Mouse (Mus musculus) embryo, embryonic 10.5 days (tissue): ENCODE measurements around the gene Tdrd7.

Experiments used
- DNase-seq: peaks from one replicate; pipeline ENCODE4 v3.0.0-alpha.2; 2015; ENCODE audit warnings: low spot score

Tdrd7 gene

DNA sequence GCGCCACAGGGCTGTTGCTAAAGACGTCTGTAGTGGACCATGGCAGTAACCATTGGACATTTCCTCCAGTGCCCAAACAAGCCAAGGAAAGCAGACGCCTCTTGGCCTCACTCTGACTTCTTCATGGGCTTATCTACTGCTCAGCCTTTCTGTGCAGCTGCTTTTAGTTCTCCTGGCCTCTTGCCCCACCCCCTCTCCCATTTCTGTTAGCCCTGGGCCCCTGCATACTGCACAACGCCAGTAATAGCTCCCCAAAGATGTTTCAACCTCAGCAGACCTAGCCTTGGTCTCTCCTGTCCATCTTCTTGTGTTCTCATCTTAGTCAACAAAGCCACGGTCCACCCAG lies 77.3 kb downstream of the Tdrd7 start:
- no peak for DNase-seq

DNA sequence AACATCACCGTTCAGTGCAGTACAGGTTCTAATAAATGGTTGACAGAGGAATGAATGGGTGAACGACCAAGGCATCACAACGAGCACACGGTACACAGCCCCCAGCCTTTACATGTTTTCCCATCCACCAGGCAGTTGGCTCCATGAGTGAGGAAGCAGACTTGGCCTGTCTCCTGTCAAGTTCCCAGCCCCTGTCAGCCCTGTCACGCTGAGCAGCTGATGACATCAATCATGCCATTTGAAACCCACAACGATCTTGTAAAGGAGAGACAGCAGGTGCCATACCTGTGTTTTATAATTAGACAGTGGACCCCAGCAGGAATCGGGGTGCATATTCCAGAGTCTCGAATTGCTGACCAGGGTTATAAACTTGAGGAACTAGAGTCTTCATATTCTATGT lies 78.2 kb downstream of the Tdrd7 start:
- DNase-seq: no peak

DNA sequence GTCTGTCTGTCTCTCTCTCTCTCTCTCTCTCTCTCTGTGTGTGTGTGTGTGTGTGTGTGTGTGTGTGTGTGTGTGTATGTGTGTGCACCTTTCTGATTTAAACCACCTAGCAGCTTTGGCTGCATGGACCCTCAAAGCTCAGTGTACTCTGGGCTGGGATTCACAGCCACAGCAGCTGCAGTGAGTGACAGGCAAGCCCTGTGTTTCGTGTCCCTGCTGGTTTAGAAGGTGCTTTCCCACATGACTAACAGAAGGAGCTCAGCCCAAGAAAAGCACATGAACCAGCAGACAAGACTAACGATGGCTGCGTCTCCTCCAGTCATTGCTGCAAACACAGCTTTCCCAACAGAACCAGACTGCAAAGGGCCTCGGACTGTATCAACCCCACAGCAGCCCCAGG lies 82.8 kb downstream of the Tdrd7 start:
- no peak for DNase-seq

DNA sequence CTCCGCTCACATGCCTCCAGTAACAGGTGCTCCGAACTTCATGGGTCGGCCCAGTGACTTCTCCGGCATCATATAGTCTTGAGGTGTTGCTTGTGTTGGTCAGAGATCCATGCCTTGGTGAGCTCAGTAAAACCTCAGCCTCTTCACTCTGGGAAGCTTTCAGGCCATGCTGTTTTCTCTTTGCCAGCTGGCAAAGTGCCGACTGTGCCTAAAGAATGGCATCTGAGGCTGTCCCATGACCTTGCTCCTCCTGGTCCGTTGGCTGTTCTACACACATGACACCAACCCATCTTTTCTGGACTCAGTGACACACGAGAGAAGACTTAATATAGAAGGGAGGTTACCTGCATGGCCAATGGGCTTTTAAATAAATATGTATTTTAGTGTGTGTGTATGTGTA lies 83.3 kb downstream of the Tdrd7 start:
- no peak for DNase-seq

DNA sequence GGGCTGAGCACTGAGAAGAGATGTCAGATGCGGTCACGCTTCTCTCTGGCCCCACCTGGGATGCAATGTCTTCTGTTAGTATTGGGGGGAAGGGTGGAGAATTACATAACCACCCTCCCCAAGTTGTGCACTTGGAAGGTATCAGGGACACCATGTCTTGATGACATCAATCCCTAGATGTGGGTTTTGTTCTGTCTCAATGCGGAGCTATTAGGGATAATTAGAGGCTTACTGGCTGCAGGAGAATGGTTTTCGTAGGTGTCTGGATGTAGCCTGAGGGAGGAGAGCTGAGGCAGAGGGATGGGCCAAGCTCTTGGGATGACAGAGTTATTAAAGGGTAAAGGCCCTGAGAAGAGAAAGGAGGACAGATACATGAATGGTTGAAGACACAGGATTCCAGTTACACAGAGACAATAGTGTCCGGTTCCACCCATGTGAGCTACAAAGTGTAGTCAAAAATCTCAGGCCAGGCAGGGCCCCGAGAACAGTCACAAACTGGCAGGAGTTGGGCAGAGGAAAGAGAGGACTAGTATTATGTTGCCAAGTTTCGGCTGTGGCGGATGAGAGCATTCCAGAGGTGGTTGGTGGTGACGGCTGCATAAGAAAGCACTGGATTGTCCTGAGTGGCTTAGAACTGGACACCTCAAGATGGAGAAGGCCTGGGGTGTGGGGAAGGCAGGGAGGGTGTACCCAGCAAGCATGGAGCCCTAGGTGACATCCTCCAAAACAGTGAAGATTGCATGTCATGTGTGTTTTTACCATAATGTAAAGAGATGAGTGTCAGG lies 88.4 kb downstream of the Tdrd7 start:
- no peak for DNase-seq

DNA sequence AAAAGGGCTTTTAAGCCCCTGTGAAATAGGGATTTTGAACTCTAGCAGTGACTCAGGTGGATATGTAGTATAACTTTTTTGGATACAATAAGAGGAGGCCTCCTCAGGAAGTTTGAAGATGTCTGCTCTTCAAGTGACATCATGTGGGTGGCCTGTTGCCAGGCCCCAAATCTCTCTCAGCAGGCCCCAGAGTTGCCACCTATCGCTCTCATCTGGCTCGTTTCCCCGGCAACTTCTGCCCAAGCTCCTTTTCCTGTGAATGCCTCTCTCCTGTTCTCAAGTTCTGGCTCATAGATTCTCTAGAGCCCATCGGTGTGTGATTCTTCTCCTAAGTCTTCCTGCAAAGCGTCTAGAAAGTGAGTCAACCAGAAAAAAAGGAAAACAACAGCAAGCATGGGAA lies 91.0 kb downstream of the Tdrd7 start:
- no peak for DNase-seq

DNA sequence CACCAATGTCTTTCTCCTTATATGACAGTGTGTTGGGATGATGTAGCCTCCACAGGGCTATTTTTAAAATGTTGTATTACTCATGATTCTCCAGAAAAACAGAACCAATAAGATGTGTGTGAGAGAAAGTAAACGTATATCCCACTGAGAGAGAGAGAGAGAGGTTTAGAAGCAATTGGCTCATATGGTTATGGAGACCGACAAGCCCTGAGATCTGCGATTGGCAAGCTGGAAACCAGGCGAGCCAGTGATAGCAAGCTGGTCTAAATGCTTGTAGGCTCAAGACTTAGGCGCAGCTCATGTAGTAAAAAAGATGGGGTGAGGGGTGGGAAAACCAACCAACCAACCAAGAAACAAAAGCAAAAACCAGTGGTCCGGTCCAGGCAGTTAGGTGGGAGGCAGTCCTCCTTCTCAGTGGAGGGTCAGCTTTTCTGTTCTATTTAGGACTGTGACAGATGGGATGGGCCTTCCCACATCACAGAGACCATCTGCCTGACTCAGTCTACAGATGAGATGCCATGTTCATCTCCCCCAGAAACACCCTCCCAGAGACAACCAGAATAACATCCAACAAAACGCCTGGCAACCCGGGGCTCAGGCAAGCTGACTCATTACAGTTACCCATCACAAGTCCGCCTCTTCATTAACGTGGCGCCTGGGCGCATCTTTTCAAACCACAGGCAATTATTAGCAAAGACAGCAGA lies 96.3 kb downstream of the Tdrd7 start:
- DNase-seq: no peak

DNA sequence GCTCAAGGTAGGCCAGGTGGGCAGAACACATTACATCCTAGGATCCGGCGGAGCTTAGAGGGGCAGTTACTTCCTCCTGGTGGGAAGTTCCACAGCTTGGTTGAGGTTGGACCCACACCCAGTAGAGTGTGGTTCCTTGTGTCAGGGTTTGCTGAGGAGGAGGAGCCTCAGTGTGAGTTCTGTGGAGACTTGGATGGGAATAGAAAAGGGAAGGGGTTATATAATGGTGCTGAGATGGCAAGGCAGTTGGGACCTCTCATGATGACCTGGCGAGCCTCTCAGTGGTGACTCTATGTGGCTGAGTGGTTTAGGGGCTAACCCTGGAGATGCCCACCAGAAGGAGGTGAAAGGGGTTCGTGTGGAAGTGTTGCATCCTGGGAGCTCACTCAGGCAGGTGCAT lies 98.7 kb downstream of the Tdrd7 start:
- DNase-seq: no peak

DNA sequence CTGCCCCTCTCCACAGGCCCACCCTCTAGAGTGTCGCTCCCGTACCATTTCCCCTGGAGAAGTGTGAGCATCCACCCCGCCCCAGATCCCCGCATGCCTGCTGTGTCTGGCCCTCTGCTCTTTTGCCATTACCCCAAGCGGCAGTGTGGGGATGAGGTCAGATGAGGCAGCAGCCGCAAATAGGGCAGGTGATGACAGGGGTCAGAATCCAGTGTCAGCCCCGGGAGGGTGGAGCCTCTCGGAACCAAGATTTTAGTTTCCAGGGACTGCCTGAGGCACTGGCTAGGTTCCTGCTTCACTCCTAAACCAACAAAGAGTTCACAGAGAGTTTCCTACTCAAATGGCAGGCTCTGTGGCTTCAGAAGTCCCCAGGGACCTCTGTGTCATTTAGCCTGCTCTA lies 99.1 kb downstream of the Tdrd7 start:
- DNase-seq: no peak

DNA sequence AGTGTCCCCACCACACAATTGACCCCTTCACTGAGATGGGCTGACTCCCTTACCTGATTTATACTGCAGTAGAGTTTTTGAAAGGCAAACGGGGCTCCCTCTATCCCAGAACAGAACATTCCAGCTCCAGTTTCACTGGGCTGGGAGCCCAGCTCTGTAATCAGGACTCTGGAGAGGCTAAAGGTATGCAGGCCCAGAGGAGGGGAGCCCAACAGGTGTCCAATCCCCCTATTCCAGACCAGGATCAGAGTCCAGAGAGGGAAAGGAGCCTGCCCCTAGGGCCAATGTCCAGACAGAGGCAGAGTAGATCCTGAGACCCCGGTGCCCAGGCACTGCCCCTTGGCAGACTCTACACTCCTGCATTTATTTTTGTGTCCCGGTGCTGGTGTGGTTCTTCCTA lies 99.8 kb downstream of the Tdrd7 start:
- DNase-seq: no peak

DNA sequence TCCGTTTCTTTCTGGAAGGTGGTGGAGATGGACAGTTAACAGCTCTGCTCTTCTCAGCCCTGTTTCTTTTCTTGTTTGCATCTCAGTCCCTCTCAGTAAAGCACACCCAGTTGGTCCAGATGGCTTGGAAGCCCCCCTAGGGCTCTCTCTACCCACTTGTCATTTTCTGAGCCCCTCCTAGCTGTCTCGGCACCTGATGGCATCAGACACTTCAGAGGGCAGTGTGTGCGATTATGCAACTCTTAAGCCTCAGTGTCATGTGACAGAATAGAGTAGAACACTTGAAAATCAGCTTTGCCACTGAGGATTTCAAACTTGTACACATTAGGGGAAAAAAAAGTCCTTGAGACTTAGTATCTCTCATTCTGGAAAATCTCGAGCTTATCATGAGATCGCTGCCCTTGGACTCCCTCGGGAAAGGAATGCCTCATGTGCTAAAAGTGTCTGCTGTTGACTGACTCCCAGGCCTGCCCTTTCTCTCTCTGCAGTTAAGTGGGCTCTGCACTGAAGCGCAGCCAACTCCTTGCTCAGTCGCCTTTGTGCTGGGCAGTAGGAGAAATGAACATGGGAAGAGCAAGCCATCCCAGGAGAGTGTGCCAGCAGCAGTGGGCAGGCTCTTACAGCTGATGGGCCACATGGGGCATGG lies 100.7 kb downstream of the Tdrd7 start:
- DNase-seq: no peak

DNA sequence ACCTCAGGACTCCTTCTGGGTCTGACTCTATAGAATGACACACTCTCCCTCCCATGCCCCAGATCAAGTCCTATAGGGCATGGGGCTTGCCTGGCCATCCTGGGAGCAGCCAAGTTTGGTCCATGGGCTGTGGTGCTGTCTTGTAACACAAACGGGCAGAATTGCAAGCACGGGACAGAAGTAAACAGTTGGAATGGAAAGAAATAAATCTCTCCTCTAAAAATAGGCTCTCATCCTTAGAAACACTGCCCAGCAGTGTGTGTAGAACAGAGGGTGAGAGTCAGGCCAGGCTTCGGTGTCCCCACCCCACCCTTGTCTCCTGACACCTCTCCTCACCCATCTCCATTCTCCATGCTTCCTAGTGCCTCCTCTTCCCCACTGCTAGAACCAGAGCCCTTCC lies 102.9 kb downstream of the Tdrd7 start:
- DNase-seq: no peak

DNA sequence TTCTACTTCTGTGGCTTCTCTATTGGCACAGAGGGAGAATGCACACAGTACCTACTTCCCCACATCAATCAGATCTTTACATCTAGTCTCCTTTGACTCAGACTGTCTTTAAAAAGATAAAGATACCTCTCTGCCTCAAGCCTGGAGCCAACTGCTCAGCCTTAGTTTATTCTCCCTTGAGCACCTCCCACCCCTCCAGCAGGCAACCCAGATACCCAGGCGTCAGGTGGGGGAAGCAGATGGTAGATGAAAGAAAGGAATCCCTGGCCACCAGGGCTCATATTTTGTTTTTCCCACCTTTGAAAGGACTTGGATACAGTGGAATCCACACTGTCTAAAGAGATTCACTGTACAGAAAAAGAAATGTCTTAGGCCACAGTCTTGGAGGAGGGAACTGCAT lies 103.4 kb downstream of the Tdrd7 start:
- DNase-seq: no peak

DNA sequence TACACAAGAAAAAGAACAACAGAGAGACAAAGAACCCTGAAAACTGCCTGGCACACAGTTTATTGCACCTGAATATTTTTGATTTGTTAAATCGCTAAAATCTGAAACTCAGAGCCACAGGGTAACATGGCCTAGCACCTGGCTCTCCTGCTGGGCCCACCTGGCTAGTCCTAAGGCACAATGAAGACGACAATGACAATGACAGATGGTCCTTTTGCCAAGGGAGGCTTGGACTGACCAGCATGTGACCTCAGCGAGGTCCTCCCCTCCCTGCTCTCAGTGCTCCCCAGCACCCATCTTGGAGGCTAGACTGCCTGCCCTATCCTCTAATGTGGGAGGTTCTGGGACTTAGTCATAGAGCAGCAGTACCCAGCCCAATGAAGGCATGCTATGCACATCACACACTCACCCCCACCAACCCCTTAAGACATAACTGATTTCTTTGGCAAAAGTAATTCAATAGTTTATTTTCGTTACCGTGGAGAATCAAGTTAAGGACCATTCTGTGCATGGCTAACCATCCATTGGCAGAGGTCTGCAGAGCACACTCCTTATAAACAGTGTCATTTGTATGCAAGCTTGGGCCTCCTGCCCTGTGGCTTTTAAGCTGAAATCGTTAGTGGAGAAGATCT lies 104.8 kb downstream of the Tdrd7 start:
- no peak for DNase-seq

DNA sequence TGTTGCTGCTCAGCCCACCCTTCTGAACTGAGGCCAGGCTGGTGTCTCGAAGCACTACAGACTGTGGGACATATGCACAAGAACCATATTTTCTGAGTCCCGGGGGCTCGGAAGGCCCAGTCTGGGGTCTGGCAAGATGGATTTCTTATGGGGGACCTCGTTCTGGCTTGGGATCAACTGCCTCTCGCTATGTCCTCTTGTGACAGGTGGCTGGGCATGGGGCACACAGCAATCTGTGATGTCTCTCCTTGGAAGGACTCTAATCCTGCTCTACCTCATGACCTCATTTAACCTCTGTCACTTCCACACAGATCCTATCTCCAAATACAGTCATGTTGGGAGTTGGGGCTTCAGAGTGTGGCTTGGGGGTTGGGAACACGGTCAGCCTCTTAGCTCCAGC lies 107.5 kb downstream of the Tdrd7 start:
- DNase-seq: no peak

DNA sequence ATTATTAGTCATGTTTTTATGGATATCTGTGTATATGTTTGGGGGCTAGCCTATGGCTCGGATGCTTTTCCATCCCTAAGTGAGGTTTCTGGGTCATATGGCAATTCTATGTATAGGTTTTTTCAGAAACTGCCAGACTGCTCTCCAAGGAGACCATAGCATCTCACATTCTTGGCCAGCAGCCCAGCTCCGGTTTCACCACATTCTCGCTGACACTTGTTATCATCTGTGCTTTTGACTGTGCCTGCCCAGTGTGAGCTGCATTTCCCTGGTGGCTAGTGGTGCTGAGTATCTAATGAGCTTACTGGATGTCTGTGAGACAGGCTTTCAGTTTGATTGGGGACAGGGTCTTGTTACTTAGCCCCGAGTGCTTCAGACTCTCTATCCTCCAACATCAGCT lies 108.6 kb downstream of the Tdrd7 start:
- DNase-seq: no peak

DNA sequence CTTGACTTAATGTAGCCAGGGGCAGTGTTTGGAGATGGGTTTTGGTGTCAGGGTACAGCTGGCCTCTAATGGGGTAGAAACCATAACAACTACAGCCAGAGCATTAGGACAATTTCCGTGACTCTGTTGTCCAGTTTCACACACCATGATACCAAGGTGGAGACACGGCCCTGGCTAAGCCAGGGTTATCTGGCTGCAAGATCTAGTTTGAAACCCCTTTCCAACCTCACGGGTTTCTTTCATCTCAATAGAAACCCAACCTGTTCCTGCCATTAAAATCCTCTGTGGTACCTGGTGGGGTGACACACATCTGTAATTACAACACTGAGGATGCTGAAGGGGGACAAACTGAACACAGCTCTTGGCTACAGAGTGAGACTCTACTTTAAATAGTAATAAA lies 110.5 kb downstream of the Tdrd7 start:
- no peak for DNase-seq

DNA sequence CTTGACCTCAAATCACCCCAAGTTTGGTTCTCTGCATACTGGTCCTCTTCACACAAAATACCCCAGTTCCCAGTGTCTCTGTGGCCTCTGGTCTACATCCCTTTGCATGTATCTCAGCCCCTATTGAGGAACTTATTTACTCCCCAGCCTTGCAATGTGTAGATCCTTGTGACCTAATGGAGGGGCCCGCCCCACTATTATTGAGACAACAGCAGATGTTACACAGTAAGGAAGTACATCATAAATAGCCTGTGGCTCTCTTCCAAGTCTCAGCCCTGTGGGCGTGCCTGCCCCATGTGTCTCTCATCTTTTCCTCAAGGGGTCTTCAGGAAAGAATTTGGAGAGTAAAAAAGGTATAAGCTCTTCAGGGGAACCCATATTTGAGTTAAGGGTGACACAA lies 111.8 kb downstream of the Tdrd7 start:
- no peak for DNase-seq

DNA sequence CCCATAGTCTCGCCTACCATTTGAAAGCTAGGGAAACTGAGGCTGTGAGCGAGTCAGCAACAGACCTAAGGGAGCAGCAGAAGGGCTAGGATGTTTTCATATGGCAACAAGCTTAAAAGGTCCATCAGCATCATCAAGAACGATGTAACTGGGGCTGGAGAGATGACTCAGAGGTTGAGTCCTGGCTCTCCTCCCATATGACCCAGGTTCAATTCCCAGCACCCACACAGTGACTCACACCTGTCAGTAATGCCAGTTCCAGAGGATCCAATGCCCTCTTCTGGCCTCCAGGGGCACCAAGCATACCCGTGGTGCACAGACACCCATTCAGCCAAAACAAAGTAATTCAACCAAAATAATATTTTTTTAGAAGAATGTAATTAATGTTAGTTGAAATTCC lies 115.1 kb downstream of the Tdrd7 start:
- DNase-seq: no peak

DNA sequence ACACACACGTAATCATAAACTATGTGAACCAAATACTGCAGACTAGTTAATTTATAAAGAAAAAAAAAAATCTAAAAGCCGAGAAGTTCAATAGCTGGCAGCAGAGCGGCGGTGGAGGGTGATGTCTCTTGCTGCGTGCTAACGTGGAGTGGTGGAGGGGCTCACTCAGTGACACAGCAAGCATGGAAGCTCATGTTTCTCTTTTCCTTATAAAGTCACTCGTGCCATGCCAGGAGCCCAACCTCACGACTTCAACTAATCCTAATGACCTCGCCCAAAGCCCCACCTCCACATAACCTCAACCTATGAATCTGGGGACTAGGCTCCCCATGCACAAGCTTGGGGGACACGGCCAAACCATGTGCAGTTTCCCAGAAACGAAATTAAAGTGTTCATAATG lies 117.4 kb downstream of the Tdrd7 start:
- no peak for DNase-seq
